Mouse (Mus musculus): Measurements from ENCODE around the gene Mybpc2. TPM values are rescaled to one million over a fixed set of nuclear protein-coding genes. Genes with fewer than 3 reads are reported as not detected.

Mybpc2 gene
- polyA plus RNA-seq, 1 experiment = not detected

DNA sequence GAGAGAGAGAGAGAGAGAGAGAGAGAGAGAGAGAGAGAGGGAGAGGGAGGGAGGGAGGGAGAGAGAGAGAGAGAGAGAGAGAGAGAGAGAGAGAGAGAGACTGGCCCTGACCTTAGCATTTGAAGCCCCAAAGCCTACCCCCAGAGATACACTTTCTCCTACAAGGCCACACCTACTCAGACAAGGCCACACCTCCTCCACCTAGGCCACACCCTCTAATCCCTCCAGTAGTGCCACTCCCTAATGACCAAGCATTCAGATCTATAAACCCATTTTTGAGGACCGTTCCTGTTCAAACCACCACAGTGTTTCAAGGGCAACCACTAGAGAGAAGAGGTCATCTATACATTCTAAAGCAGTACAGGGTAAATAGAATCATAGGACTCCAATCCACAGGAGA is 68.2 kb downstream of the Mybpc2 start:
- no peak for TF ChIP-seq CTCF (IDR thresholded peaks at IDR 0.05; ENCODE audit: borderline replicate concordance, extremely low read depth, insufficient read depth, insufficient read length)
- no peak for TF ChIP-seq POLR2A (IDR thresholded peaks at IDR 0.05; ENCODE audit: borderline replicate concordance, extremely low read depth, insufficient read depth, insufficient read length, poor library complexity, severe bottlenecking)
- DNase-seq (ENCODE audit: low read depth) = no peak

DNA sequence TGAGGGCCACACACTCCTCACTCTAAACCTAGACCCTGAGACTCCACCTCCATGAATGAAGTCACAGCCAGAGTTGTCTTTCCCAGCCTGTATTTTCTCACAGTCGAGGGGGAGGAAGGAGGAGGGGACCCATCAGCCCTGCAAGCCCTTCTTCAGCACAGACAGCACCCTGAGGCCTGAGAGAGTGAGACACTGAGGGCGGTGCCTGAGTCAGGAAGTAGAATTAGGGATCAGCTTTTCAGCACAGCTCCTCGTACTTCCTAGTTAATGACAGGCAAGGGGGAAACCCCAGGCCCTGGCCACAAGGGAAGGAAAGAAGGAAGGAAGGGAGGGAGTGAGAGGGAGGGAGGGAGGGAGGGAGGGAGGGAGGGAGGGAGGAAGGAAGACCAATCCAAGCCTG is 71.2 kb downstream of the Mybpc2 start:
- DNase-seq (ENCODE audit: low read depth) = no peak

More for the DNA sequence above, 71.2 kb downstream of the Mybpc2 start:
- TF ChIP-seq CTCF (IDR thresholded peaks at IDR 0.05; ENCODE audit: borderline replicate concordance, extremely low read depth, insufficient read depth, insufficient read length) (no peak), POLR2A (IDR thresholded peaks at IDR 0.05; ENCODE audit: borderline replicate concordance, extremely low read depth, insufficient read depth, insufficient read length, poor library complexity, severe bottlenecking) (no peak)

Other genes starting within 250 kb of the Mybpc2 start
- 3.2 and 3.6 TPM in 2 replicates for gene Clec11a, start 217.8 kb downstream of the Mybpc2 start, polyA plus RNA-seq (2012; rRNA removed)
- 17.2 and 63.1 TPM in 2 replicates for gene Shank1, start 214.4 kb downstream of the Mybpc2 start, polyA plus RNA-seq (2012; rRNA removed)
- gene Syt3, start 140.6 kb downstream of the Mybpc2 start, polyA plus RNA-seq (2012; rRNA removed) = 35.5 and 41.6 TPM in 2 replicates
- 3.0 and 4.1 TPM in 2 replicates for gene 1700008O03Rik, start 138.8 kb downstream of the Mybpc2 start, polyA plus RNA-seq (2012; rRNA removed)
- 302 and 372 TPM in 2 replicates for gene Lrrc4b, start 95.6 kb downstream of the Mybpc2 start, polyA plus RNA-seq (2012; rRNA removed)
- 29.8 and 30.6 TPM in 2 replicates for gene Aspdh, start 59.3 kb downstream of the Mybpc2 start, polyA plus RNA-seq (2012; rRNA removed)
- 70.6 and 118 TPM in 2 replicates for gene Josd2, start 56.7 kb downstream of the Mybpc2 start, polyA plus RNA-seq (2012; rRNA removed)
- gene Emc10, start 28.1 kb downstream of the Mybpc2 start, polyA plus RNA-seq (2012; rRNA removed) = 218 and 287 TPM in 2 replicates
- gene Fam71e1, start 28.1 kb downstream of the Mybpc2 start, polyA plus RNA-seq (2012; rRNA removed) = 31.7 and 47.3 TPM in 2 replicates
- gene Spib, start 7.4 kb upstream of the Mybpc2 start, polyA plus RNA-seq (2012; rRNA removed) = 0.11 and 0.19 TPM in 2 replicates
- 38.4 and 70.1 TPM in 2 replicates for gene Pold1, start 24.2 kb upstream of the Mybpc2 start, polyA plus RNA-seq (2012; rRNA removed)
- gene Nr1h2, start 29.3 kb upstream of the Mybpc2 start, polyA plus RNA-seq (2012; rRNA removed) = 79.7 and 96.8 TPM in 2 replicates
- 0.16 and 0.42 TPM in 2 replicates for gene Napsa, start 47.7 kb upstream of the Mybpc2 start, polyA plus RNA-seq (2012; rRNA removed)
- 16.6 and 27.2 TPM in 2 replicates for gene Kcnc3, start 66.0 kb upstream of the Mybpc2 start, polyA plus RNA-seq (2012; rRNA removed)
- gene Myh14, start 146.2 kb upstream of the Mybpc2 start, polyA plus RNA-seq (2012; rRNA removed) = 0.72 and 1.8 TPM in 2 replicates
- gene Izumo2, start 184.1 kb upstream of the Mybpc2 start, polyA plus RNA-seq (2012; rRNA removed) = not detected in 2 replicates
- 31.1 and 45.0 TPM in 2 replicates for gene Vrk3, start 223.8 kb upstream of the Mybpc2 start, polyA plus RNA-seq (2012; rRNA removed)
- gene Zfp473, start 226.4 kb upstream of the Mybpc2 start, polyA plus RNA-seq (2012; rRNA removed) = 1.0 and 1.1 TPM in 2 replicates